Mouse (Mus musculus) liver, embryonic 14.5 days (tissue): Measurements from ENCODE around the gene Ptprc. TPM values are rescaled to one million over a fixed set of nuclear protein-coding genes. Genes with fewer than 3 reads are reported as not detected.

Experiments
- ATAC-seq: fragments of 200-750 bp; cut with Nextera tagmentation; 2 replicates; pipeline ENCODE4 v1.8.0; 2017; ENCODE audit warnings: moderate number of reproducible peaks, mild to moderate bottlenecking, moderate library complexity; ENCODE audit not compliant: insufficient read depth
- DNase-seq, 3 experiments: peaks; one replicate each; pipeline ENCODE4 v3.0.0-alpha.2; 2012 to 2013; ENCODE audit warnings: low read depth in 3 of 3, low spot score in 3 of 3
- H3K27ac ChIP-seq: fragments of 300-500 bp; sonication (generic); 2 replicates; pipeline ENCODE4 v1.5.1; 2014; ENCODE audit warnings: moderate library complexity, mild to moderate bottlenecking, control low read depth, inconsistent platforms
- H3K27me3 ChIP-seq: fragments of 300-500 bp; sonication (generic); 2 replicates; pipeline ENCODE4 v1.6.1; 2014; ENCODE audit warnings: mild to moderate bottlenecking, low read length, moderate library complexity; ENCODE audit not compliant: control insufficient read depth, insufficient read depth
- H3K36me3 ChIP-seq: fragments of 300-500 bp; sonication (generic); replicated peaks from 2 replicates; pipeline ENCODE4 v1.6.1; 2014; ENCODE audit warnings: low read depth; ENCODE audit not compliant: control insufficient read depth, insufficient read depth
- H3K4me1 ChIP-seq, 2 experiments: fragments of 200-500 bp in 1 of 2; fragments of 300-500 bp in 1 of 2; sonication (generic) in 1 of 2; replicated peaks; 2 replicates each; pipeline ENCODE4 v1.6.1; 2012 to 2014; ENCODE audit warnings: antibody characterized with exemption in 1 of 2, inconsistent platforms in 1 of 2, low read length in 1 of 2; ENCODE audit not compliant: control insufficient read depth in 2 of 2, insufficient read depth in 2 of 2
- H3K4me2 ChIP-seq: fragments of 300-500 bp; sonication (generic); 2 replicates; pipeline ENCODE4 v1.6.1; 2014; ENCODE audit warnings: low read depth, mild to moderate bottlenecking, control low read depth, moderate library complexity
- H3K4me3 ChIP-seq, 2 experiments: fragments of 200-500 bp in 1 of 2; fragments of 300-500 bp in 1 of 2; sonication (generic) in 1 of 2; 2 replicates each; pipeline ENCODE4 v1.5.1; 2012 to 2014; ENCODE audit warnings: low read depth in 2 of 2, low read length in 2 of 2, mild to moderate bottlenecking in 2 of 2, control low read depth in 1 of 2, inconsistent platforms in 1 of 2, moderate library complexity in 1 of 2; ENCODE audit not compliant: insufficient read depth in 1 of 2
- H3K9ac ChIP-seq: fragments of 300-500 bp; sonication (generic); replicated peaks from 2 replicates; pipeline ENCODE4 v1.6.1; 2014; ENCODE audit warnings: mild to moderate bottlenecking, control low read depth, moderate library complexity
- H3K9me3 ChIP-seq: fragments of 300-500 bp; sonication (generic); 2 replicates; pipeline ENCODE4 v1.6.1; 2016; ENCODE audit warnings: low read length, mixed read lengths; ENCODE audit not compliant: control insufficient read depth
- CTCF ChIP-seq: IDR thresholded peaks from 2 replicates; pipeline ENCODE4 v1.5.1; 2016; ENCODE audit warnings: antibody characterized with exemption, low read depth, control low read depth
- EP300 ChIP-seq: IDR thresholded peaks from 2 replicates; pipeline ENCODE4 v1.6.1; 2016; ENCODE audit warnings: antibody characterized with exemption, low read depth
- WGBS: fragments of 180-500 bp; shearing (Covaris S2); extraction: QIAGEN DNeasy Blood & Tissue Kit; methylation state at CpG from one replicate; pipeline ENCODE4 v1.1.7; 2014; ENCODE audit not compliant: insufficient replicate concordance; 5-methylcytosine and 5-hydroxymethylcytosine counted together
- polyA plus RNA-seq, 2 experiments: library from polyadenylated mRNA; depleted of rRNA in 1 of 2; stranded (reverse) in 1 of 2; unstranded in 1 of 2; fragments of >200 nt; fragmentation: Nextera tagmentation in 1 of 2; extraction: Ambion mirVana in 1 of 2; gene quantifications; 2 replicates each; pipeline versions ENCODE4 v1.2.1 to v1.2.3; 2012 to 2014

The Ptprc gene
- polyA plus RNA-seq, 2 experiments = 4.1 to 5.8 TPM

DNA sequence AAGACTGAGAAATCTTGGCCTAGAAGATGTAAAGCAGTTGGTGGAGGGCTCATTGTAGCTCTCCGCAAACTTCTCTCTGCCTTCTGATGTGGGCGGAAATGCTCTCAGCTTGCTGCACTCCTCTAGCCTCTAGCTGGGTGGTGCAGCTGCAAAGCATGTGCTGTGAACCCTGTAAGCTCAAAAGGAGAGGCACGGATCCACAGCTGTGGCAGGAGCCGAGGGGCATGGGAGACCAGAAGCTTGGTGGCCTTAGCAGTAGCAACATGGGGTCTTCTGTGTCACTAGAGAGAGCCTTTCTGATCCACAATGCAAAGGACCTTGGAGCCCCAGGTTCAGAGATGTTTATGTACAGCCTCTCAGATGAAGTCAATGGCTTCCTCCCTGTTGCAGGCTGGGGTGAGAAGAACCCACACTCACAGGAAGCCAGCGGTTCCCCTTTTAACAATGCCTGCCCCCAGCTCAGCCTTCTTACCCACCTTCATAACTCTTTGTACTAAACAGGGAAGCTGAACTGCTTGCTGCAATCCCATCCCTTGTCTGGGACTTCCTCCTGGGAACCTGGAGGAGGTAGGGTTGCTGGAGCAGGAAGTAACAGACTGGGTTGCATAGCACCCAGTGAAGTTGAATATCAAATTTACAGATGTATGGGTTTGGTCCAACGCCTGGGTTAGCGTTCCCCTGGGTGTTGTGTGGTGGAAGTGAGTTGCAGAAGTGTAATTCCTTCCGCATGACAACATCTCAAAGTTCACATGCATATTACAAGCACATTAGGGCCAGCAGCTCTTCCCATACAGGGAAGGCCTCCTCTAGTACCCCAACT lies 16.4 kb upstream of the Ptprc start:
- Histone ChIP-seq H3K4me3 (no peak overlapping the region), H3K36me3 (no peaks in the 10 kb centered on the region), H3K27ac (no peak overlapping the region), H3K9ac (no peak overlapping the region), H3K9me3 (no peaks in the 10 kb centered on the region), H3K4me1 (no peaks in the 10 kb centered on the region), H3K4me2 (no peak overlapping the region), H3K27me3 (no peaks in the 10 kb centered on the region)
- TF ChIP-seq CTCF (0 out of 2 replicates have a peak, but pooled peaks have one; percentile 2), EP300 (no peak)
- DNase-seq (peak in 1 of 3 experiments; percentile 11), ATAC-seq (peak; percentile 28; the same call in 1 of the 2 replicates)
- WGBS = 28% methylated on average over 8 of the region's 8 CpGs

DNA sequence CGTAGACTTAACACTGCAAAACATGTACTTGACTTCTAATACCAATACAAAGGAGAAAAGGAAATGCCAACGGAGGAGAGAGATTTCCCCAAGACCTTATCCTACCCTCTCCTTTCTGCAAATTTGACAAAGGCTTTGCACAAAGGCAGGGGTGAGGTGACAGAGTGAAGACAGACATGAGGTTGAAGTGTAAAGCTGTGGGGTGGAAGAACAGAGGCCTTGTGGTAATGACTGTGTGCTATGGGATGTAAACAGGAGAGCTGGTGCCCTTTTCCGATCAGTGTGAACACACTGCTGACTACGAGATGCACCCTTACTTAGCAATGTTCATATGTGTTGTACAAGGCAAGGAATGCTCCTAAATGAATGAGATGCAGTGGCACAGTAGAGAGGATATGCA lies 12.6 kb upstream of the Ptprc start:
- ATAC-seq (no peak), DNase-seq (no peak)
- Histone ChIP-seq H3K27ac (no peak overlapping the region), H3K36me3 (no peaks in the 10 kb centered on the region), H3K4me1 (no peaks in the 10 kb centered on the region), H3K27me3 (no peaks in the 10 kb centered on the region), H3K9me3 (no peaks in the 10 kb centered on the region), H3K4me3 (no peak overlapping the region), H3K9ac (no peak overlapping the region), H3K4me2 (no peak overlapping the region)
- 65% methylated on average over 4 of the region's 4 CpGs for WGBS
- TF ChIP-seq CTCF = no peak
- no peak for TF ChIP-seq EP300

DNA sequence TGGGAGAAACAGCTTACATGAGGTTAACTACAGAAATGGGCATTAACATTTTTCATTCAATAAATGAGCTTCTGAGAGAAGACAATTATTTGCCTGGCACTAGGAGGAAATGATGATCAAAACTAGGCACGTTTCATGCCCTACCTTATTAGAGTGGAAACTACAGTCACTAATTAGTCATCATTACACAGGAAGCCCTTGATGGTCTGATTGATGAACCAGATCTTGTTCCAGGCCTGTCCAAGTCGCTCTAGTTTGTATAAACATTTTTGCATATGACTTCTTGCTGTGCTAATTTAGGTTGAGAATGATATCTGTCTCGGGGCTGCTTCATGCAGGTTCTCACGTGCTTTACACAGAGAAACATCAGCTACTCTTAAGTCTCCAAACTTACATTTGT lies 10.4 kb upstream of the Ptprc start:
- Histone ChIP-seq H3K4me2 (no peak overlapping the region), H3K9ac (no peak overlapping the region), H3K4me3 (no peak overlapping the region), H3K27ac (no peak overlapping the region), H3K9me3 (no peaks in the 10 kb centered on the region), H3K27me3 (no peaks in the 10 kb centered on the region), H3K36me3 (no peaks in the 10 kb centered on the region), H3K4me1 (no peaks in the 10 kb centered on the region)
- ATAC-seq = no peak
- no peak for TF ChIP-seq EP300
- TF ChIP-seq CTCF = no peak
- DNase-seq = no peak
- 46% methylated on average over 4 of the region's 4 CpGs for WGBS

DNA sequence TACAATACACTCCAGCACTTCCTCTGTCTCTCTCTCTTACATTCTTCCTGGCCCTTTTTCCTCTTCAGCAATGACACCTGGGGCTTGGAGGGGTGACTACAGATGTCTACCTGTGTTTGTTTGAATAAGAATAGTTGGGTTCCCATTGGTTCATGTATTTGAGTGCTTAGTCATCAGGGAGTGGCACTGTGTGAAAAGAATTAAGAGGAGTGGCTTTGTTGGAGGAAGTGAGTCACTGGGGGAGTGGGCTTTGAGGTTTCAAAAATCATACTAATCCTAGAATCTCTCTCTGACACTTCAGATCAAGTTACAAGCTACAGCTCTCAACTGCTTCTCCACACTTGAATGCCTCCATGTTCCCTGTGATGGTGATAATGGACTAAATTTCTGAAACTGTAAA lies 4.6 kb upstream of the Ptprc start:
- DNase-seq = no peak
- Histone ChIP-seq H3K9me3 (no peaks in the 10 kb centered on the region), H3K27ac (no peak overlapping the region), H3K9ac (no peak overlapping the region), H3K27me3 (no peaks in the 10 kb centered on the region), H3K36me3 (no peaks in the 10 kb centered on the region), H3K4me1 (no peaks in the 10 kb centered on the region), H3K4me3 (no peak overlapping the region), H3K4me2 (no peak overlapping the region)
- ATAC-seq = no peak
- TF ChIP-seq EP300 (no peak), CTCF (no peak)

DNA sequence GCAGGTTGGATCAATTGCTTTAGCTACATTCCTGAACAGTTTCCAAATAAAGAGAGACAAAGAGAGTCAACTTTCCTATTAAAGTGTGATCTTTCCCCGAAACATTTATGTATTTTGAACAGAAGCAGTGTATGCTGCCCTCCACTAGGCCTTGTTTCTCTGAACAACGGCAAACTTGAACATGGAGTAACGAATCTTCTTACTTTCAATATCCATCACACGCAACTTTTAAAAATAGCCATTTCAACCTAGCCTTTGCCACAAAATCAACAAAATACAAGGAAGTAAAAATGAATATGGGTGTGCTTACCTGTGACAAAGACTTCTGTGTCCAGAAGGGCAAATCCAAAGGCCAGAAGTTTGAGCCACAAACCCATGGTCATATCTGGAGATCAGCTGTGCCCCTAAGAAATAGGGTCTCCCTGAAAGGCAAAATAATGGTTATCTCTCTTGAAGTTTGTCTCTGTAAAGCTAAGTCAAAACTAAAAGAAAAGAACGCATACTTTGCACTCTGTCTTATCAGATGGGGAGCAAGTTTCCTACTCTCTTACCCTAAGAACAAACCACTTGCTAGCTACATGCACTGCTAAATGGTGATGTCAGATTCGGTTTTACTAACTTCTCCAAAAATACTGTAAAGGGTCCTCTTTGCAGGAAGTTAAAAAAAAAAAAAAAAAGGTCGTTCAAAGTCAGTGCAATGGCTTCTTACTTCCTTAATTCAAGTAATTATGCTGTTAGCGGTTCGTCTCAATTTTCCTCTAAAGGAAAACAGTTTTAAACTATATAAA lies 609 bp downstream of the Ptprc start:
- peak in 1 of 3 experiments; percentile 26 for DNase-seq
- TF ChIP-seq EP300 = no peak
- no peak for TF ChIP-seq CTCF

More for the DNA sequence above, 609 bp downstream of the Ptprc start:
- Histone ChIP-seq H3K9ac (no peak overlapping the region), H3K27ac (no peak overlapping the region), H3K4me1 (no peaks in the 10 kb centered on the region), H3K27me3 (no peaks in the 10 kb centered on the region), H3K36me3 (no peaks in the 10 kb centered on the region), H3K4me3 (peak overlapping the region; percentile 27 to 31; a peak in 3 of 4 replicates), H3K4me2 (no peak overlapping the region), H3K9me3 (no peaks in the 10 kb centered on the region)
- no peak for ATAC-seq
- 19% methylated on average over 9 of the region's 9 CpGs for WGBS
